Mouse (Mus musculus): ENCODE measurements at regions not wholly inside any gene's neighbourhood (a gene's known extent, or its start where the extent isn't known, plus 50 kb on each side); places are given as distances from the start of the nearest gene placed in this dataset.

DNA sequence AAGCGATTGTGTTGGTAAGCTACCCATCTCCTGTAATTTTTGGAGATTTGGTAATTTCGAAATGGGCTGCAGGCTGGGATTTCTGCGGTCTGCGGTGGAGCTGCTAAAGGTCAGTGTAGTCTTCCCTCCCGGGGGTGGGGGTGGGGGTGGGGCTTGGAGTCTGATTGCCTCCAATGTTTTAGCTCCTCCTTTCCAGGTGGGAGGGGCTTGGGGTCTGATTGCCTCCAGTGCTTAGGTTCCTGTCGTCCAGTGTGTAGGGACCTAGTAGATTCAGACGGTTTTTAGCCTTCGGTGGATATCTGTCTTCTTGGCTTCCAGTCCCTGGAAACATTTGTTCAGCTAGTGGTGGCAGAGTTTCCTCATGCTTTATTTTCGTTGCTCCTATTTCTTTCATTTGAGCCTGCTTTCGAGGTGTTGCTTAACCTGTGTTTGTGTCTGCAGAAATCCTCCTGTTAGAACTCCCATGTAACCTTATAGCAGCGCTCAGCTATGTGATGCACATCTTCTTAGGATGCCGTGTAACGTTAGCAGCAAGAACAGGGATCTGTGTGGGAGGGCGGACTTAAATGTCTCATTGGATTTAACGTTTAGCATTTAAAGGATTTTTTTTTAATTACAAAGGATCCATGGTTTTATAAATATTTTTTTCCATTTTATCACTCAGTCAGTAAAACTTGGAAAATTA lies 145.1 kb upstream of the Mkln1 start:
- no peak for TF ChIP-seq GATA1 (IDR thresholded peaks at IDR 0.05; ENCODE audit: borderline replicate concordance, low read length)
- TF ChIP-seq FLI1 (IDR thresholded peaks at IDR 0.05; ENCODE audit: low read length), result no peak

Measured in megakaryocyte, embryonic 14.5 days (primary cell).